Mouse (Mus musculus) heart, postnatal 0 days (tissue): Measurements from ENCODE around the gene Cacnb1. TPM values are rescaled to one million over a fixed set of nuclear protein-coding genes. Genes with fewer than 3 reads are reported as not detected.

Experiments
- ATAC-seq: fragments of 200-750 bp; cut with Nextera tagmentation; 2 replicates; pipeline ENCODE4 v1.8.0; 2017; ENCODE audit warnings: low read depth, moderate number of reproducible peaks, moderate library complexity; ENCODE audit not compliant: insufficient read depth
- DNase-seq: peaks from one replicate; pipeline ENCODE4 v3.0.0-alpha.2; 2016; ENCODE audit warnings: low spot score
- H3K27ac ChIP-seq: fragments of 300-500 bp; sonication (generic); 2 replicates; pipeline ENCODE4 v1.5.1; 2014; ENCODE audit warnings: low read depth, mild to moderate bottlenecking
- H3K27me3 ChIP-seq: fragments of 300-500 bp; sonication (generic); 2 replicates; pipeline ENCODE4 v1.6.1; 2014; ENCODE audit warnings: low read length, mixed read lengths; ENCODE audit not compliant: control insufficient read depth, insufficient read depth
- H3K36me3 ChIP-seq: fragments of 300-500 bp; sonication (generic); replicated peaks from 2 replicates; pipeline ENCODE4 v1.6.1; 2014; ENCODE audit warnings: low read length, mixed read lengths; ENCODE audit not compliant: control insufficient read depth, insufficient read depth
- H3K4me1 ChIP-seq: fragments of 300-500 bp; sonication (generic); 2 replicates; pipeline ENCODE4 v1.6.1; 2014; ENCODE audit warnings: antibody characterized with exemption; ENCODE audit not compliant: control insufficient read depth, insufficient read depth
- H3K4me2 ChIP-seq: fragments of 300-500 bp; sonication (generic); 2 replicates; pipeline ENCODE4 v1.6.1; 2014; ENCODE audit warnings: low read depth, mild to moderate bottlenecking, low read length, moderate library complexity
- H3K4me3 ChIP-seq: fragments of 300-500 bp; sonication (generic); 2 replicates; pipeline ENCODE4 v1.5.1; 2014; ENCODE audit warnings: low read depth, low read length
- H3K9ac ChIP-seq: fragments of 300-500 bp; sonication (generic); replicated peaks from 2 replicates; pipeline ENCODE4 v1.6.1; 2014; ENCODE audit warnings: low read depth, low read length, mixed read lengths
- H3K9me3 ChIP-seq: fragments of 300-500 bp; sonication (generic); replicated peaks from 2 replicates; pipeline ENCODE4 v1.6.1; 2016; ENCODE audit warnings: low read length; ENCODE audit not compliant: control insufficient read depth
- CTCF ChIP-seq: IDR thresholded peaks from 2 replicates; pipeline ENCODE4 v1.5.1; 2016; ENCODE audit warnings: antibody characterized with exemption, control low read depth, low read depth
- EP300 ChIP-seq: IDR thresholded peaks from 2 replicates; pipeline ENCODE4 v1.6.1; 2016; ENCODE audit warnings: antibody characterized with exemption, low read depth
- WGBS: fragments of 180-500 bp; shearing (Covaris S2); extraction: QIAGEN DNeasy Blood & Tissue Kit; methylation state at CpG from one replicate; pipeline ENCODE4 v1.1.7; 2014; 5-methylcytosine and 5-hydroxymethylcytosine counted together
- polyA plus RNA-seq: library from polyadenylated mRNA; unstranded; fragments of >200 nt; fragmentation: Nextera tagmentation; extraction: Ambion mirVana; gene quantifications from 2 replicates; pipeline ENCODE4 v1.2.1, GENCODE M21; 2015
- total RNA-seq: library from RNA; depleted of rRNA; stranded (reverse); fragments of >200 nt; gene quantifications from 2 replicates; pipeline ENCODE4 v1.2.3, GENCODE M21; 2014; ENCODE audit warnings: low replicate concordance

Gene Cacnb1
- total and polyA plus RNA-seq, 2 experiments from 2014 or later = 5.2 to 5.5 TPM

GRCm38 (mm10) chr11:98030701-98031442 lies 8.0 kb upstream of the Cacnb1 start:
- no peak overlapping the region for H3K27ac ChIP-seq
- no peak overlapping the region for H3K9ac ChIP-seq
- DNase-seq (no peak), ATAC-seq (no peak)
- no peak overlapping the region for H3K4me2 ChIP-seq
- TF ChIP-seq CTCF (0 out of 2 replicates have a peak, but pooled peaks have one; percentile 3), EP300 (no peak)
- H3K4me1 ChIP-seq = peaks cover 2% of the 10 kb centered on the region; the same call in 1 of the 2 replicates
- no peaks in the 10 kb centered on the region for H3K9me3 ChIP-seq
- WGBS = 62% methylated on average over 5 of the region's 5 CpGs
- peaks cover 32% of the 10 kb centered on the region for H3K36me3 ChIP-seq
- H3K4me3 ChIP-seq = no peak overlapping the region
- H3K27me3 ChIP-seq = peaks cover 3% of the 10 kb centered on the region; the same call in 1 of the 2 replicates

GRCm38 (mm10) chr11:98027785-98028184 lies 5.0 kb upstream of the Cacnb1 start:
- ATAC-seq = no peak
- 20% methylated on average over 7 of the region's 7 CpGs for WGBS
- H3K27ac ChIP-seq = no peak overlapping the region
- no peak for DNase-seq
- peak overlapping the region; percentile 77 for H3K4me2 ChIP-seq
- H3K36me3 ChIP-seq = peaks cover 32% of the 10 kb centered on the region
- no peaks in the 10 kb centered on the region for H3K27me3 ChIP-seq
- peaks cover 5% of the 10 kb centered on the region; the same call in 1 of the 2 replicates for H3K4me1 ChIP-seq
- no peaks in the 10 kb centered on the region for H3K9me3 ChIP-seq
- H3K9ac ChIP-seq = peak overlapping the region; percentile 98
- TF ChIP-seq CTCF (no peak), EP300 (no peak)
- H3K4me3 ChIP-seq = peak overlapping the region; percentile 85

GRCm38 (mm10) chr11:98027297-98027688 lies 4.5 kb upstream of the Cacnb1 start:
- Histone ChIP-seq H3K9me3 (no peaks in the 10 kb centered on the region), H3K36me3 (peaks cover 32% of the 10 kb centered on the region), H3K4me3 (peak overlapping the region; percentile 85), H3K9ac (peak overlapping the region; percentile 98), H3K4me1 (peaks cover 5% of the 10 kb centered on the region; the same call in 1 of the 2 replicates), H3K27me3 (no peaks in the 10 kb centered on the region), H3K4me2 (peak overlapping the region; percentile 77), H3K27ac (peak overlapping the region; percentile 90)
- DNase-seq (no peak), ATAC-seq (no peak)
- WGBS = 0% methylated on average over 18 of the region's 18 CpGs
- TF ChIP-seq CTCF (no peak), EP300 (no peak)

GRCm38 (mm10) chr11:98026570-98027296 lies 3.9 kb upstream of the Cacnb1 start, which contains the start of gene Rpl19:
Gene Rpl19 (plus strand): TSS chr11:98026710.
- peak within 1 kb of the TSS; percentile 77 for H3K4me2 ChIP-seq
- no peaks in the 10 kb centered on the region for H3K9me3 ChIP-seq
- no peaks in the 10 kb centered on the region for H3K27me3 ChIP-seq
- peak; percentile 80 for DNase-seq
- peak within 1 kb of the TSS; percentile 85 for H3K4me3 ChIP-seq
- peak within 1 kb of the TSS; percentile 90 for H3K27ac ChIP-seq
- peak; percentile 81 for ATAC-seq
- H3K36me3 ChIP-seq = peaks cover 32% of the 10 kb centered on the region
- under 1% methylated on average over 65 of the region's 69 CpGs for WGBS
- H3K9ac ChIP-seq = peak within 1 kb of the TSS; percentile 98
- TF ChIP-seq EP300 (peak; percentile 88), CTCF (no peak)
- peaks cover 10% of the 10 kb centered on the region for H3K4me1 ChIP-seq

- Histone ChIP-seq H3K27me3 (no peaks in the 10 kb centered on the region), H3K4me1 (peaks cover 15% of the 10 kb centered on the region), H3K9ac (peak overlapping the region; percentile 98), H3K4me3 (peak overlapping the region; percentile 85), H3K9me3 (no peaks in the 10 kb centered on the region), H3K36me3 (peaks cover 31% of the 10 kb centered on the region), H3K27ac (peak overlapping the region; percentile 90), H3K4me2 (peak overlapping the region; percentile 77)
- 7% methylated on average over 15 of the region's 15 CpGs for WGBS
- ATAC-seq = no peak
- TF ChIP-seq EP300 = no peak; the same call in 1 of the 2 replicates
- no peak for TF ChIP-seq CTCF
- no peak for DNase-seq
Observed at GRCm38 (mm10) chr11:98026248-98026569, 3.4 kb upstream of the Cacnb1 start.
